Comparison of ENCODE assay signal across 14 mouse cellular contexts in the genomic region with DNA sequence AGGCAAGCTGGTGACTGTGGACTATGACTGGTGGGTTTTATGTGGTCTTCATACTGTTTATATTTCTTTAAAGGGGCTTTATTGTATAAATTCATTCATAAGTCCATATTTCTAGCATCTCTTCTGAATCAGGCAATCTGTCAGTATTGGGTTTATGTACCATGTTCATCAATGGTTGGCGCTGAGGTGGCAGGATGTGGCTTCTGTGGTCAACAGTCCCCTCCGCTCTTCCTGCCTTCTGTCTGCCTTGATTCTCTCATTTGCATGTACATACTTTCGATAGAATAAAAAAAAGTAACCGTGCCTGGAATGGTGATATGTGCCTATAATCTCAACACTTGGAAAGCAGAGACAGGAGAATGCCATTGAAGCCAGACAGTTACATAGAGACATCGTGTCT.
A peak's percentile ranks its signal among the peaks of the same experiment; 100 is the strongest.
DNase-seq lines count a peak whose midpoint lies in the region; ATAC-seq lines count a peak whose summit lies in the region.
"Had no signal": no experiment of that assay in that cellular context is flagged by ENCODE, and none has a peak within 500 bp of the region (broad histone marks: within the 10 kb centered on the region; RNA-seq: fewer than 3 reads in every experiment).

No protein-coding gene starts in this region.

- peak; percentile 42 for DNase-seq in heart, adult 11 months
- DNase-seq in heart, postnatal 4 days = no peak
- peak; percentile 71 for DNase-seq in T-cell, adult 2 months (ENCODE audit: low spot score)
- peak; percentile 15 to 18 for DNase-seq in thymus, postnatal 36 days
- DNase-seq in left cerebral cortex, adult 11 months (ENCODE audit: low spot score) = no peak
- no peak for DNase-seq in right cerebral cortex, postnatal 25 days
- DNase-seq: adrenal gland, postnatal 10 days; cerebellum, postnatal 10 days; forebrain, postnatal 0 days; heart, postnatal 14 days had no signal

- ATAC-seq in megakaryocyte progenitor cell, adult 5-6 weeks (replicated peaks; ENCODE audit: poor library complexity) = peak; percentile 55
- ATAC-seq in megakaryocyte-erythroid progenitor cell, adult 5-6 weeks (replicated peaks; ENCODE audit: low FRiP score, low TSS enrichment, poor library complexity, severe bottlenecking) = no peak
- ATAC-seq: forebrain, postnatal 0 days; intestine, embryonic 16.5 days; midbrain, embryonic 13.5 days had no signal

Comparison
In these comparisons a context has a peak if more than half of its experiments do, and no peak if none do; other contexts are left out.
1. DNase-seq: peak in heart, adult 11 months (single experiment), T-cell, adult 2 months (single experiment) and thymus, postnatal 36 days (2 of 2); none in heart, postnatal 4 days (single experiment), left cerebral cortex, adult 11 months (single experiment) and right cerebral cortex, postnatal 25 days (single experiment).